Mouse (Mus musculus) embryonic facial prominence, embryonic 10.5 days (tissue): ENCODE measurements at regions not wholly inside any gene's neighbourhood (a gene's known extent, or its start where the extent isn't known, plus 50 kb on each side); places are given as distances from the start of the nearest gene placed in this dataset.

Source experiments
- DNase-seq: peaks from one replicate; pipeline ENCODE4 v3.0.0-alpha.2; 2017; ENCODE audit warnings: low spot score
- H3K27ac ChIP-seq: fragments of 300-500 bp; sonication (generic); replicated peaks from 2 replicates; pipeline ENCODE4 v1.5.1; 2016; ENCODE audit warnings: mild to moderate bottlenecking
- H3K27me3 ChIP-seq: fragments of 300-500 bp; sonication (generic); replicated peaks from 2 replicates; pipeline ENCODE4 v1.6.1; 2016; ENCODE audit warnings: low read depth, mild to moderate bottlenecking; ENCODE audit not compliant: poor library complexity, severe bottlenecking
- H3K36me3 ChIP-seq: fragments of 300-500 bp; sonication (generic); replicated peaks from 2 replicates; pipeline ENCODE4 v1.6.1; 2016; ENCODE audit warnings: mild to moderate bottlenecking, moderate library complexity
- H3K4me1 ChIP-seq: fragments of 300-500 bp; sonication (generic); 2 replicates; pipeline ENCODE4 v1.6.1; 2016
- H3K4me3 ChIP-seq: fragments of 300-500 bp; sonication (generic); 2 replicates; pipeline ENCODE4 v1.5.1; 2016; ENCODE audit warnings: mild to moderate bottlenecking, moderate library complexity
- H3K9me3 ChIP-seq: fragments of 300-500 bp; sonication (generic); 2 replicates; pipeline ENCODE4 v1.6.1; 2016; ENCODE audit warnings: mild to moderate bottlenecking
- WGBS: fragments of 180-500 bp; shearing (Covaris S2); methylation state at CpG from one replicate; pipeline ENCODE4 v1.1.7; 2016; 5-methylcytosine and 5-hydroxymethylcytosine counted together

GRCm38 (mm10) chr10:17022216-17023158 lies 700.5 kb upstream of the Cited2 start:
- 89% methylated on average over 5 of the region's 5 CpGs for WGBS
- Histone ChIP-seq H3K4me3 (no peak overlapping the region), H3K36me3 (no peaks in the 10 kb centered on the region), H3K27ac (no peak overlapping the region), H3K9me3 (no peaks in the 10 kb centered on the region), H3K4me1 (no peaks in the 10 kb centered on the region), H3K27me3 (no peaks in the 10 kb centered on the region)
- DNase-seq = no peak

GRCm38 (mm10) chr10:17023571-17024293 lies 699.3 kb upstream of the Cited2 start:
- no peaks in the 10 kb centered on the region for H3K4me1 ChIP-seq
- H3K27me3 ChIP-seq = no peaks in the 10 kb centered on the region
- WGBS = 55% methylated on average over 13 of the region's 13 CpGs
- no peak overlapping the region for H3K4me3 ChIP-seq
- H3K27ac ChIP-seq = no peak overlapping the region
- H3K9me3 ChIP-seq = no peaks in the 10 kb centered on the region
- peak; percentile 37 for DNase-seq
- H3K36me3 ChIP-seq = no peaks in the 10 kb centered on the region

GRCm38 (mm10) chr10:17024294-17024665 lies 698.7 kb upstream of the Cited2 start:
- H3K9me3 ChIP-seq = no peaks in the 10 kb centered on the region
- DNase-seq = no peak
- no peaks in the 10 kb centered on the region for H3K4me1 ChIP-seq
- no peak overlapping the region for H3K4me3 ChIP-seq
- H3K27ac ChIP-seq = no peak overlapping the region
- H3K27me3 ChIP-seq = no peaks in the 10 kb centered on the region
- no peaks in the 10 kb centered on the region for H3K36me3 ChIP-seq
- 64% methylated on average over 1 of the region's 1 CpGs for WGBS

GRCm38 (mm10) chr10:17034892-17035775 lies 687.9 kb upstream of the Cited2 start:
- no peaks in the 10 kb centered on the region for H3K36me3 ChIP-seq

GRCm38 (mm10) chr10:17038259-17039043 lies 684.6 kb upstream of the Cited2 start:
- WGBS = 79% methylated on average over 11 of the region's 11 CpGs
- no peak for DNase-seq

More at GRCm38 (mm10) chr10:17034892-17035775, 687.9 kb upstream of the Cited2 start:
- WGBS = 91% methylated on average over 2 of the region's 2 CpGs
- Histone ChIP-seq H3K27me3 (no peaks in the 10 kb centered on the region), H3K4me3 (no peak overlapping the region), H3K4me1 (no peaks in the 10 kb centered on the region), H3K9me3 (no peaks in the 10 kb centered on the region), H3K27ac (no peak overlapping the region)
- no peak for DNase-seq

GRCm38 (mm10) chr10:17042090-17042489 lies 680.9 kb upstream of the Cited2 start:
- no peak overlapping the region for H3K27ac ChIP-seq
- no peaks in the 10 kb centered on the region for H3K36me3 ChIP-seq
- H3K9me3 ChIP-seq = no peaks in the 10 kb centered on the region
- no peak for DNase-seq
- no peaks in the 10 kb centered on the region for H3K4me1 ChIP-seq
- no peak overlapping the region for H3K4me3 ChIP-seq
- WGBS = 96% methylated on average over 1 of the region's 1 CpGs
- no peaks in the 10 kb centered on the region for H3K27me3 ChIP-seq

More at GRCm38 (mm10) chr10:17038259-17039043, 684.6 kb upstream of the Cited2 start:
- Histone ChIP-seq H3K27ac (no peak overlapping the region), H3K27me3 (no peaks in the 10 kb centered on the region), H3K4me1 (no peaks in the 10 kb centered on the region), H3K4me3 (no peak overlapping the region), H3K9me3 (no peaks in the 10 kb centered on the region), H3K36me3 (no peaks in the 10 kb centered on the region)

- no peak for DNase-seq
- Histone ChIP-seq H3K27me3 (no peaks in the 10 kb centered on the region), H3K27ac (no peak overlapping the region), H3K4me3 (no peak overlapping the region), H3K9me3 (no peaks in the 10 kb centered on the region), H3K4me1 (no peaks in the 10 kb centered on the region), H3K36me3 (no peaks in the 10 kb centered on the region)
- WGBS = 81% methylated on average over 3 of the region's 3 CpGs
Observed at GRCm38 (mm10) chr10:17042973-17043372, 680.0 kb upstream of the Cited2 start.

- H3K36me3 ChIP-seq = no peaks in the 10 kb centered on the region
- 89% methylated on average over 5 of the region's 5 CpGs for WGBS
- H3K4me1 ChIP-seq = no peaks in the 10 kb centered on the region
- H3K9me3 ChIP-seq = 0 out of 2 replicates have a peak, but pooled peaks cover 6% of the 10 kb centered on the region
- H3K4me3 ChIP-seq = no peak overlapping the region
- no peak for DNase-seq
- H3K27me3 ChIP-seq = no peaks in the 10 kb centered on the region
- H3K27ac ChIP-seq = no peak overlapping the region
Observed at GRCm38 (mm10) chr10:17046765-17047164, 676.3 kb upstream of the Cited2 start.

GRCm38 (mm10) chr10:17072906-17073305 lies 650.1 kb upstream of the Cited2 start:
- DNase-seq = no peak
- Histone ChIP-seq H3K4me1 (peaks cover 27% of the 10 kb centered on the region), H3K4me3 (no peak overlapping the region), H3K27me3 (no peaks in the 10 kb centered on the region), H3K9me3 (no peaks in the 10 kb centered on the region), H3K36me3 (no peaks in the 10 kb centered on the region), H3K27ac (no peak overlapping the region)
- 92% methylated on average over 1 of the region's 1 CpGs for WGBS

GRCm38 (mm10) chr10:17074013-17074401 lies 649.0 kb upstream of the Cited2 start:
- 39% methylated on average over 1 of the region's 1 CpGs for WGBS
- peak overlapping the region; percentile 66; the same call in 1 of the 2 replicates for H3K27ac ChIP-seq
- no peak overlapping the region for H3K4me3 ChIP-seq
- no peaks in the 10 kb centered on the region for H3K36me3 ChIP-seq
- peaks cover 27% of the 10 kb centered on the region for H3K4me1 ChIP-seq
- no peak for DNase-seq
- no peaks in the 10 kb centered on the region for H3K9me3 ChIP-seq
- H3K27me3 ChIP-seq = no peaks in the 10 kb centered on the region

GRCm38 (mm10) chr10:17074402-17075027 lies 648.5 kb upstream of the Cited2 start:
- Histone ChIP-seq H3K4me1 (peaks cover 27% of the 10 kb centered on the region), H3K9me3 (no peaks in the 10 kb centered on the region), H3K27me3 (no peaks in the 10 kb centered on the region), H3K36me3 (no peaks in the 10 kb centered on the region), H3K4me3 (no peak overlapping the region), H3K27ac (peak overlapping the region; percentile 66)
- peak; percentile 48 for DNase-seq
- 28% methylated on average over 6 of the region's 6 CpGs for WGBS
